Mouse (Mus musculus): Measurements from ENCODE around the gene Leprot.

GRCm38 (mm10) chr4:101650961-101651360, 3.4 kb downstream of the Leprot start:
- TF ChIP-seq POLR2A (IDR thresholded peaks at IDR 0.05; ENCODE audit: insufficient read length, low read depth) (no peak), POLR2AphosphoS2 (IDR thresholded peaks at IDR 0.05; ENCODE audit: insufficient read length, low read depth) (no peak), USF1 (IDR thresholded peaks at IDR 0.05; ENCODE audit: low read depth) (no peak), CEBPB (IDR thresholded peaks at IDR 0.05; ENCODE audit: insufficient read depth, poor library complexity, severe bottlenecking) (no peak), MAX (IDR thresholded peaks at IDR 0.05; ENCODE audit: low read depth) (no peak), E2F4 (IDR thresholded peaks at IDR 0.05; ENCODE audit: insufficient read depth) (no peak), REST (IDR thresholded peaks at IDR 0.05; ENCODE audit: insufficient read depth, insufficient read length) (no peak)
